Mouse (Mus musculus): Measurements from ENCODE around the gene Hba-x. TPM values are rescaled to one million over a fixed set of nuclear protein-coding genes. Genes with fewer than 3 reads are reported as not detected.
A peak's percentile ranks its signal among the peaks of the same experiment; 100 is the strongest.
"Not testable (repeated sequence)": the region's sequence is repeated elsewhere in the genome, so short reads cannot be mapped to it uniquely, and the experiment has no call there.

Hba-x gene
- total RNA-seq, 2 experiments from 2014 or later, result 0.52 TPM; not detected in 1

DNA sequence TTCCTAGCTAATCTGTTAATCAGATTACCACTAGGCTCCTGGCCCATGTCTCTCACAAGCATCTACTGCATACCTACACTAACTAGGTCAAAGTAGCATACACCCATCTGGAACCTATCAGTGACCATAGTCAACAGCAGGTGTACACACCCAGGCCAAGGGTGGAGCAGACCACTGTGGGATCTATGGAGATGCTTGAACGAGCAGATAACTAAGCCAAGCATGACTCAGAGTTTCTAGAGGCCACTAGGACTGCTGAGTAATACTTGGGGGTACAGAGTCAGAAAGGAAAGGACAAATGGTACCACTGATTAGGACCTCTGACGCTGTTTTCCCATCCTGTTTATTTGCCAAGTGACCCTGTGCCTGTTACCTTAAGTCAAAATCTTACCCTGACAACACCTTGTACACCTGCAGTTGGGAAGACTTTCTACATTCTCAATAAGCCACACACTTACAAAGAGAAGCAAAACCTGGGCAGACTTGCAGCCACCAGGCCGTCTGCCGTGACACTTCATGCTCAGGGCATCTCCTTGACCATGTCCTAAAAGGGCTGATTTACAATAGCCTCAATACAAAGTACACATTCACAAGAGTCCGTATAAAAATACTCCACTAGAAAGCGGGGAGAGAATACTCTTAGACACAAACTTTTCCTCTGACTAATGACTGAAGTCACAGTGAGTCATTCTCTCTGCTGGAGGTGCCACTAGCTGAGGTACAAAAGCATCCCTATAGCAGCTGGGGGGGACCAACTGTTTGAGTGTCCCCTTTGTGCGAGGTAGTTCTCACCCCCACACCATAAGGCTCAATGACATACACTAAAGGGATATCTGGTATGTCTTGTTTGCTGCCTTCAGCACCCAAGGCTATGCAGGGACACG lies 25.1 kb upstream of the Hba-x start:
- no peak for DNase-seq

DNA sequence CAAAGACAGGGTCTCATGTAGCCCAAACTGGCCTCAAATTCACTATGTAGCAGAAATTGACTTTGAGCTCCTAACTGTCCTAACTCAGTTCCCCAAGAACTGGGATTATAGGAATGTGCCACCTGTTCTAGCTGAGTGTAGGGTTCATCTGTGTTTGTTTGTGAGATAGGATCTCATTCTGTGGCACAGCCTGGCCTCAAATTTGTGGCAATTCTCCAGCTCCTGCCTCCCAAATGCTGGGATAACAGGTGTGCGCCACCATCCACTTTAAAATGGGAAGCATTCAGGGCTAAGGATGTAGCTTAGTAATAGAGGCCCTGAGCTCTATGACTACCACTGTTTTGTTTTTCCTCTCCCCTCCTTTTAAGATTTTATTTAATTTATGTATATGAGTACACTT lies 23.1 kb upstream of the Hba-x start:
- no peak for DNase-seq

DNA sequence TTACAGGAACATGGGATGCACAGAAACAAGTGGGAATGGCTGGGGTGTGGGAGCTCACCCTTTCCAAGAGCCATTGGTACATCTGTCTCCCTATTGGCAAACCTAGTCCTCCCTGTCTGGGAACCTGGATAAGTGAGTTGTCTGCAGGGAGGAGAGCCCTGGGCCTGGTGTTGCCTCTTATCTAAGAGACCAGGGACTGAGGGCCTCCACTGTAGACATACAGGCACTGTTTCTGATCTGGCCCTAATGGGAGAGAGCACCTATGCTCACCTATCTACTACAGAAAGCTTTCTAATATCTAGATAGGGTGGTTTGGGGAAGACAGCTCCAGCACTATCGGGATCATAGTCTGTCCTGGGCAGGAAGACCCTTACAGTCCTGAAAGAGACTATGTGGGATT lies 20.1 kb upstream of the Hba-x start:
- DNase-seq, result no peak

DNA sequence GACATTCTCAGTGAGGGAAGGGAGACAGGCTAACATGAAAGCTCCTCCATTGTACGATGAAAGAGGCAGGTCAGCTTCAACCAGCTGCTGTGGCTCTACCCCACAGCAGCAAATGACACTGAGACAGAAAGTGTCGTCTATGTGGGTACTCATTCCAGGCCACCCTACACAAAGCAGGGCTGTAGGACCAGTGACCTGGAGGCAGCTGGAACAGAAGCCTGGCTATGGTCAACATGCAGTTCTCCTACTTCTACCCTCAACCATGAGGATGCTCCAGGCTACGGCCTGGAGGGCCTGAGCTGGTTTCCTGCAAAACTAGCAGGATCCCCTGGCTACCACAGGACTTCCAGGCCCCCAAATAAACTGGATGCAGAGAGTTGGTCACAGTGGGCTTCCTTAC lies 19.6 kb upstream of the Hba-x start:
- DNase-seq, result no peak

DNA sequence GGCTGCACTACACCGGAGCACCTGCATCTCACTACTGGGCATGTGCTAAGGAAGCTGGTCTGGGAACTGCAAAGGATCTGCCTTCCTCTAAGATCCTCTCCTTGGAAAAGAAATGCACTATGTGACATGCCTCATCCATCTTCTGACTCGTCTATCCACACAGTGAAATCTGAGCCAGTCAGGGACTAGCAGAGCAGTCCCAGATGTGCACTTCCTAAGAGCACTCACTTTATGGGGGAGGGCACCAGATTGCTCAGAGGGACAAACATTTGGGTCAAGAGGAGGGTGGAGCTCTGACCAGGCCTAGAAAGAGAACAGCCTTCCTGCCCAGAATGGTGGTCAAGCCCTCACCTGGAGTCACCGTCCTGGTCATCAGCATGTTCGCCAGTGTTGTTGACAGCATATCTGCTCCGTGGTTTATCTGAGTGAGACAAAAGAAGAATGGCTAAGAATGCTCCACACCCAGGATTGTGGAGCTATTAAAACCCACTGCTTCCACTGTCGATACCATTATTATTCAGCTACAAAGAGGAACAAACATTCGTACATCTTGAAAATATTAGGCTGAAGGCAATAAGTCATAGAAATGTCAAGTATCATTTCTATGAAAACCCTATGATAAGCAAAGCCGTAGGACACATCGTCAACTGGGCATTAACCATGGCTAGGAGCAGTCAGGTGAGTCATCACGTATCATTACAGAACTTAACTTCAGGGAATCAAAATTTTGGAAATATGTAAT lies 13.4 kb upstream of the Hba-x start:
- DNase-seq, result no peak

DNA sequence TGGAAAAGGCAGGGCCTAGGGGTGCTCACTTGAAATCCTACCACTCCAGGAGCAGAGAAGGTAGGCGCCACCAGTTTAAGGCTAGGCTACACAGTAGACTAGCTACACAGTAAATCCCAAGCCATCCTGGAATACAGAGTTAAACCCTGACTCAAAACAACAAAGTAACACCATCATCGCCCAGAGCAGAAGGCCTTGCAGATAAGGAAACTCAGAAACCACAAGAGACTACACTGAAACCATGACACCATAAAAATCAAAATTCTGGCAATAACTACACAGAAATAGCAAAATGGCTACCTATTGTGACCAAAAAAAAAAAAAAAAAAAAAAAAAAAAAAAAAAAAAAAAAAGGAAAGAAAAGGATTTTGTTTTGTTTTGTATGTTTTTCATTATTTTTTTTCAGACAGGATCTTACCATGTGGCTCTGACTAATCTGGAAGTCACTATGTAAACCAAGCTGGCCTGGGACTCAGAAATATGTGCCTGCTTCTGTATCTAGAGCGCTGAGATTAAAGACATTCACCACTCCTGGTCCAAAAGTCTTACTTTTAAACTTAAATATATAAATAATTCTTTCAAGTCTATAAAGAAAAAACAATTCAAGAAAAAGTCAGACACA lies 11.0 kb upstream of the Hba-x start:
- no peak for DNase-seq

DNA sequence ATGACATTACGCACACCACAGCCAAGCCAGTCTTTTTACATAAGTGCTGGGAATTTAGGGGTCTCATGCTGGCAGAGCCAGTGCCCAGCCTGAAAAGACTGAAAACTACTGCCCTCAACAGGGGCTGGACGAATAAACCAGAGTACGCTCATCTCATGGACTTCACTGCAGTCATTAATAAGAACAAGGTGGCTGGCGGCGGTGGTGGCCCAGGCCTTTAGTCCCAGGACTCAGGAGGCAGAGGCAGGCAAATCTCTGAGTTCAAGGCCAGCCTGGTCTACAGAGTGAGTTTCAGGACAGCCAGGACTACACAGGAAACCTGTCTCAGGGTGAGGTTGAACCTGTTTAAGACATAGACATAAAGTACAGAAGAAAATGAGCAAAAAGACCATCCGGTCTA lies 10.0 kb upstream of the Hba-x start:
- DNase-seq, result no peak

DNA sequence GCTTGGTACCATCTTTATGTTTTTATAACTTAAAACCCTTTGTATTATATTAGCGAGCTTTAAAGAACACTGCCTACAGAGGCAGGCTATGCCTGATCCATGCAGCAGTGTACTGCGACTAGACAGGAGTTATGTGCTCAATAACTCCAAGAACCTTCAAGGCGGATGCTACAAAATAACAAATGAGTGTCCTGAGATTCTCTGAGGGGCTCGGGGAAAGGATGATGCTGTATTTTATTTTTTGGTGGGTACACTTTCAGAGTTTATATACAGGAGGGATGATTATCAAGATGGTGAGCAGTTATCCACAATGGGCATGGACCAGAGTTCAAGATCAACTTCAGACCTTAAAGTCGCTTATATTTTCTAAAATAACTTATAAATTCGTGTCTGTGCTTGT lies 9.4 kb upstream of the Hba-x start:
- DNase-seq, result no peak

DNA sequence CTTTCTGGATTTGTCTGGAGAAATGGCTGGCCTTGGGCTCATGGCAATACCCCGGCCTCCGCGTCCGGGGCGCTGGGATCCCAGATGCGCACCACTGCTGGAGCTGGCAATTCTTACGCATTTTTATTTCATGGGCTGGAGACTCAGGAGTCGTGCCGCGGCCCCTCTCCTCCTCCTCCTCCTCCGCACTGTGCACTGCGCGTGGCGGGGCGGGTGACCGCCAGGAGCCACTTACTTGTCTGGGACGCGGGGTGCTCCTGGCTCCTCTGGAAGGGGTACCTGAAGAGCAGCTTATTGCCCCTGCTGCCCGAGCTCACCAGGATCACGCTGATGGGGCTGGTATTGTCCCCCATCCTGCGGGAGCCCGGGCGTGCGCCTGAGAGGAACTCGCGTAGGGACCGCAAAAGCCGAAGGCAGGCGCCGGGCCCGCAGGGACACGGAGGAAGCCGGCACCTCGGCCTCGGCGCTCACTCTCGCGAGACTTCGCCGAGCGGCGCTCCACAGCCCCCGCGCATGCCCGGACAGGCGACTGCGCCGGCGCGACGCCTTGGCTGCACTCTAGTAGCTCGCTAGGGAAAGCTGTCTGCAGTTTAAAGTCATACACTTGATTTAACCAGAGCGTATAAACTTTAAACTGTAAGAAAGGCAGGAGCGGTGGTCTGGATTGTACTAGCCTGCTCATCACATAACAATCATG lies 8.9 kb upstream of the Hba-x start, which contains the start of gene Nprl3:
Nprl3 (minus strand) TSS at position 520 of the 697 bp plus-strand sequence.
- peak; percentile 98 for DNase-seq

DNA sequence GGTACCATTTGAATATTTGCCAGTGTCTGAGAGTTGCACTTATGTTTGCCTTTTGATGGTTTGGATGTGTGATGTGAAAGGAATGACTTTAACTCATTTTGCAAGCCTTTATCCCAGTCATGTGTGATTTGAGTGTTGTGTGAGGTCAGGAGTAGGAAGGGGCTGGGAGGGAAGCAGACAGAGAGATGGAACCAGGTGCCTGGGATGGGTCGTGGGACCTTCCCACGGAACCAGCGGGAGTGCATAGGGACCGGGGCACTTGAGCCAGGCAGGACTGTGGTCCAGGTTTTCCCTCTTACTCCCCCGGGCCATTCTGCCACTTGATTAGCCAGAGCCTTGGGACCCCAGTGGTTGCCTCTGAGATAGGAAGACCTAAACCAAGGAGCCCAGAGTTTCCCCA lies 8.2 kb upstream of the Hba-x start:
- no peak for DNase-seq

DNA sequence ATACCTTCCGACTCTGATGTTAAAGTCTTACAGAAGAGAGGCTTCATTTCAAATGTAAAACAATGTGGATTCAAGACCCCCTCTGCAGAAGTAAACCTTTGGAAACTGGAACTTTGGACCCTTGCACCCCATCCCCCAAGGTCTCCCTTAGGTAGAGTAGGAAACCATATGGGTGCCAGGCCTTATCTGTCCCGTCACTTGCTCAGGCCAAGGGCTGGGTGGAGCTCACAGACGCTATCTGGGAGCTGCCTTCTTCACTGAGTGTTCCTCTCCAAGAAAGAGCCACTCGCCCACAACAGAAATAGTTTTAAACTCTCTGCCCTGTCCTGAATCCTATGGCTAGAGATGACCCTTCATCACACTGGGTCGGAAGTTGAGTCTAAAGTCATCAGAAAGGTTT lies 7.2 kb upstream of the Hba-x start:
- DNase-seq, result no peak

DNA sequence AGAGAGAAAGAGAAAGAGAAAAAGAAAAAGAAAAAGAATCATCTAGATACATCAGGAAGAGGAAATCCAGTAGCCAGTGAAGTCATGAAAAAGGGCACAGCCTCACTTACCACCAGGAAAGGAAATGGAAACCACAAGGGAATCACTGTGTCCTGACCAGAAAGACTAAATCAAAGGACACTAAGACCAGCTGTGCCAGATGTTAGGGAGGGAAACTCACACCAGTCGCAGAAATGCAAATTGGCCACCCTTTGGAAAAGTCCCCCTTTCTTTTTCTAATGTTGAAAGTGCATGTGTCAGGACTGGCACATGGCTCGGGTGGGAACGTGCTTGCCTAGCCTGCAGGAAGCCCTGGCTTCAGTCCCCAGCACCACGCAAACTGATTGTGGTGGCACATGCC lies 5.0 kb upstream of the Hba-x start:
- DNase-seq, result no peak

DNA sequence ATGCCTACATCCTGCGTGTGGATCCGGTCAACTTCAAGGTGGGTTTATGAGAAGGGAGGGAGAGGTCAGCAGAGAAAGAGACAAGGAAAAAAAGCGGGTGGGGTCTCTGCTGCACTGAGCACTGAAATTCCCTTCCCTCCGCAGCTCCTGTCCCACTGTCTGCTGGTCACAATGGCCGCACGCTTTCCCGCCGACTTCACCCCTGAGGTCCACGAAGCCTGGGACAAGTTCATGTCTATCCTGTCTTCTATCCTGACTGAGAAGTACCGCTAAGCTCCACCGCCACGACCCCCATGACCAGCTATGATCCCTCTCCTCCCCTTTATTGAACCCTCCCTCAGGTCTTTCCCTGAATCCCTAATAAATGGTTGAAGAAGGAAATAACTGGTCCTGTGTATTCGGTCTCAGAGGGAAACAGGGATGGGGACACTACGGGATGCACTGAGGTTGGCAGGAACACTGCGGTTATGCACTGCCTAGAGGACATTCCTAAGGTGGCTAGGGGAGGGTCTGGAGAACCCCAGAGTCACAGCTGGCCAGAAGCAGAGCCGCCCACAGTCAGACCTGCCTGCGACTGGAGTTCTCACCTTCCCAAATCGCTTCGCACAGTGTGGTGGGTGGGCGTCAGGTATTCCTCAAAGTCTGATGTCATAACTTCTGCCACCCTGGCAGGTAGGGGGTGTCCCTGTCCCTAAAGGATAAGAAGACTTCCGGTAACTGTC lies 1.7 kb downstream of the Hba-x start:
- DNase-seq, result no peak

DNA sequence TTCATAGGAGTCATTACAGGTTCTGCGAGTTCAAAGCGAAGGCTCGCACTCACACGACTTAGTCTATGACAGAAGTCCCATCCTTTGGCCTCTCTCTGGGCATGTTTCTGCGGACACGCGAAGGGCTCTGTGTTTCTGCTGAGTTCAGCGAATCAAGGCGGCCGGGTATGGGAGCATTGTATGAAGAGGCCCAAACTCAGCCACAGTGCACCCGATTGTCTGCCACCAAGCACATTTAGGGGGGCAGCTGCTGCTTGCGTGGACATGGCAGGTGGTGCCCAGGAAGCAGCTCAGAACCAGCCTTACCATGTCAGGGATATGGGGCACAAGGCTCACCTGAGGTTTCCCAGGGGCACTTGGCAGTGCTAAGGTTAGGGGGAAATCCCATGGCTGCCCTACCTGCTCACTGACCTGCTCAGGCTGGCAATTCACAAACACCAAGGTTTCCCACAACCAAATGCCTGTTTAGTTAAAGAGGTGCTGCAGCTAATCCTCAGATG lies 2.3 kb downstream of the Hba-x start:
- no peak for DNase-seq

DNA sequence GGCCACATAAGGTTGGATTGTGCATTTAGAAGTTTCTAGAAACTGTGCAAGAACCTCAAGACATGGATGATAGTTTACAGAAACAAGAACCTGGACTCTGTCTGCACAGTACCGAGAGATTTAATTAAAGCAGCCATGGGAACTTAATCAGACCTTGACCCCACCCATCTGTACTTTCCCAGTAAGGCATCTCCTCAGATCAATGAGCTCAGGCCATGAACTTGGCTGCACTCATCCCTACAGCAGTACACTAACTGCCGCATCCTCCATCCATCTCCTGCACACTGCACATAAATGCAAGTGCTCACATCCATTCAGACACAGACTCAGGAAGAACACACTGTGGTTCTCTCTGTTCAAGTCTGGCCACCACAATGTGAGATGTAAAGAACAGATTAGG lies 4.4 kb downstream of the Hba-x start:
- no peak for DNase-seq

DNA sequence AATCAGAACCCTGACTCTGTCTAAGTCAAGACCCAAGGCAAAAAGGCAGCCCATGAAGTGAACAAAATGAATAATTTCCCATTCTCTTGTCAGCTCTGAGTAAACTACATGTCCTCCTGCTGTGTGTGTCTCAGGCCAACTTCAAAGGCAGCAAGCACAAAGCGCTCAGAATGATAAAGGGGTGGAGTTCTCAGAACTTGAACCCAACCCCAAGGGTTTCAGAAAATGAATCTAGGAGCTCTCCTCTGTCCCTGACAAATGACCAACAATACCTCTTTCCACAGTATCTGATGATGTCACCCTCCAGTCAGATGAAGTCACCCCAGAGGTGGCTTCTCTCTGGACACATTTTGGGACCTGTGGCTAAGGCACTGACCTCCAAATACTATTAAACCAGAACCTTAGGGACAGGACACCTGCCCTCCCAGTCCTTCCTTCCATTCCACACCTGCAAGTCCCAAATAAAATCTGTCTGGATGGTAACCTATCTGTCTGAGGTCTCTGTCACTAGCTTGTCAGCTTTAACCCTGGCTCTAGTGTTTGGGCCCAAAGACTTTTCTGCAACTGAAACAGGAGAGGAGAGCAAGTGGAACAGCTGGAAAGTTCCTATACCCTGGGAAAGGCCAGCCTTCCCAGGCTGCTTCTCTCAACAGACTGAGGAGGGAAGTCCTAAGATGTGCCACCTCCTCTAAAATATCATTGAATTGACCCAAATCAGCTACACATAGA lies 5.4 kb downstream of the Hba-x start:
- no peak for DNase-seq

DNA sequence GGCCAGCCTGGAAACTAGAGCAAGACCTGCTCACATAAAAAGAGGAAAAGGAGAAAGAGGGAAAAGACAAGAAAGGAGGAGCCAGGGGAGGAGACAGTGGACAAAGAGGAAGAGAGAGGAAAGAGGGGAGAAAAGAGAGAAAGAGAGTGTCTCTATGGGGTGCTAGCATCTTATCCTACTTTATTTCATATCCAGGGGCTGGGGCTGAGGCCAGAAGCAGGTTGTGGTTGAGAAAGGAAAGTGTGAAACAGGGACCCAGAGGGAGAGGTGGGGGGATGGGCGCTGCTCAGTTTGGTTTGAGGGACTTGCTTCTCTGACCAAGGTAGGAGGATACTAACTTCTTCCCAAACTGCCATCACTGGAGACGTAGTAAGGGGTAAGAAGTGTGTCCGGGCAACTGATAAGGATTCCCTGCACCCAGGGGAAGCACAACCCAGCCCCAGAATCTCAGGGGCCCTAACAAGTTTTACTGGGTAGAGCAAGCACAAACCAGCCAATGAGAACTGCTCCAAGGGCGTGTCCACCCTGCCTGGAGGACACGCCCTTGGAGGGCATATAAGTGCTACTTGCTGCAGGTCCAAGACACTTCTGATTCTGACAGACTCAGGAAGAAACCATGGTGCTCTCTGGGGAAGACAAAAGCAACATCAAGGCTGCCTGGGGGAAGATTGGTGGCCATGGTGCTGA lies 7.0 kb downstream of the Hba-x start, which contains the start of gene Hba-a1:
Hba-a1 (plus strand) TSS at position 421 of the 687 bp plus-strand sequence.
- not testable (repeated sequence) for DNase-seq

DNA sequence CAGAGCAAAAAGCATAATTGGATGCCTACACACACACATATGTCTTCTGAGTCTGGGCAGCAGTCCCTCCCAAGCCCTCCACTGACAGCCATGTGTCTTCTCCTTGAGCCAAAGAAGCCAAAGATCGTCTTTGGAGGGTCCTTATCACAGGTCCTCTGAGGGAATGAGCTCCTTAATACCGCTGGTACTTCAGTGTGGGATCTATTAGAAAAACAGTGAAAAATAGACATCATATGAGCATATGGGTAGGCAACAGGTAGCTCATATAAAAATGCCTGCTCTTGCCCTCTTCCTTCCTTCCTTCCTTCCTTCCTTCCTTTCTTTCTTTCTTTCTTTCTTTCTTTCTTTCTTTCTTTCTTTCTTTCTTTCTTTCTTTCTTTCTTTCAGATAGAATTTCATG lies 8.4 kb downstream of the Hba-x start:
- DNase-seq, result not testable (repeated sequence)

DNA sequence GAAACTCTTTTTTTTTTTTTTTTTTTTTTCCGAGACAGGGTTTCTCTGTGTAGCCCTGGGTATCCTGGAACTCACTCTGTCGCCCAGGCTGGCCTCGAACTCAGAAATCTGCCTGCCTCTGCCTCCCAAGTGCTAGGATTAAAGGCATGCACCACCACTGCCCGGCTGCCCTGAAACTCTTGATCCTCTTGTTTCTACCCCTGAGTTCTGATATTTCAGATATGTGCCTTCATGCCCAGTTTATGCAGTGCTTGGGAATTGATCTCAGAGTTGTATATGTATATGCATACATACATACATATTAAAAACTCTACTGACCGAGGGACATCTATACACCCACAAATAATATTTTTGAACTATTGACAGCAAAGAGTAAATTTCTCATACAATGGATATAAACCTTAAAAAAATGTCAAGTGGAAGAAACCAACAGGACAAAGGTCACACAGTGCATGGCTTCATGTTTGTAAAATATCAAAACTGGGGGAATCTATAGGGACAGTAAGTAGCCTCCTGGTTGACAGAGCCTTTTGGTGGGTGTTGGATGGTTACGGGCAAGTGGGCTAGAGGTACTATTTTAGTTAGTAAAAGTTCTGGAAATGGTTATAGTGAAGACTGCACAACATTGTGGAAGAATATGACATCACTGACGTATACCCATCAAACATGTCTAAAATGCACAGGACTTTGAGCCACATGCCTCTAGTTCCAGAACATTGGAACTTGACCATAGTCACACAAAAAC lies 9.0 kb downstream of the Hba-x start:
- DNase-seq, result no peak

DNA sequence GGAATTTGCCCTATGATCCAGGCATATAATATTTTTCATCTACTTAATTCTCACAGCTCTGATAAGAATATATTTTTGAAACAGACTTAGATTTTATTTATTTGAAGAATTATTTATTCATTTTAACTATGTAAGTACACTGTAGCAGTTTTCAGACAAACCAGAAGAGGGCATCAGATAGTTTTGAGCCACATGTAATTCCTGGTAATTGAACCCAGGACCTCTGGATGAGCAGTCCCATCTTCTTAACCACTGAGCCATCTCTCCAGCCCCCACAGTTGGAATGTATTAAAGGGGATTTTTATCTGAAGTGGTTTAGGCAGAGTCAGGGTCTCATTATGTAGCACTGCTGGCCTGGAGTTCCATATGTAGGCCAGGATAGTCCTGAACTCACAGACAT lies 9.7 kb downstream of the Hba-x start:
- DNase-seq, result not testable (repeated sequence)
